Mouse (Mus musculus) liver, embryonic 14.5 days (tissue): ENCODE data around the gene Psmd9. TPM values are rescaled to one million over a fixed set of nuclear protein-coding genes. Genes with fewer than 3 reads are reported as not detected.

Source experiments
- ATAC-seq: fragments of 200-750 bp; cut with Nextera tagmentation; 2 replicates; pipeline ENCODE4 v1.8.0; 2017; ENCODE audit warnings: moderate number of reproducible peaks, mild to moderate bottlenecking, moderate library complexity; ENCODE audit not compliant: insufficient read depth
- DNase-seq, 3 experiments: peaks; one replicate each; pipeline ENCODE4 v3.0.0-alpha.2; 2012 to 2013; ENCODE audit warnings: low read depth in 3 of 3, low spot score in 3 of 3
- H3K27ac ChIP-seq: fragments of 300-500 bp; sonication (generic); 2 replicates; pipeline ENCODE4 v1.5.1; 2014; ENCODE audit warnings: moderate library complexity, mild to moderate bottlenecking, control low read depth, inconsistent platforms
- H3K27me3 ChIP-seq: fragments of 300-500 bp; sonication (generic); 2 replicates; pipeline ENCODE4 v1.6.1; 2014; ENCODE audit warnings: mild to moderate bottlenecking, low read length, moderate library complexity; ENCODE audit not compliant: control insufficient read depth, insufficient read depth
- H3K36me3 ChIP-seq: fragments of 300-500 bp; sonication (generic); replicated peaks from 2 replicates; pipeline ENCODE4 v1.6.1; 2014; ENCODE audit warnings: low read depth; ENCODE audit not compliant: control insufficient read depth, insufficient read depth
- H3K4me1 ChIP-seq, 2 experiments: fragments of 200-500 bp in 1 of 2; fragments of 300-500 bp in 1 of 2; sonication (generic) in 1 of 2; replicated peaks; 2 replicates each; pipeline ENCODE4 v1.6.1; 2012 to 2014; ENCODE audit warnings: antibody characterized with exemption in 1 of 2, inconsistent platforms in 1 of 2, low read length in 1 of 2; ENCODE audit not compliant: control insufficient read depth in 2 of 2, insufficient read depth in 2 of 2
- H3K4me2 ChIP-seq: fragments of 300-500 bp; sonication (generic); 2 replicates; pipeline ENCODE4 v1.6.1; 2014; ENCODE audit warnings: low read depth, mild to moderate bottlenecking, control low read depth, moderate library complexity
- H3K4me3 ChIP-seq, 2 experiments: fragments of 200-500 bp in 1 of 2; fragments of 300-500 bp in 1 of 2; sonication (generic) in 1 of 2; 2 replicates each; pipeline ENCODE4 v1.5.1; 2012 to 2014; ENCODE audit warnings: low read depth in 2 of 2, low read length in 2 of 2, mild to moderate bottlenecking in 2 of 2, control low read depth in 1 of 2, inconsistent platforms in 1 of 2, moderate library complexity in 1 of 2; ENCODE audit not compliant: insufficient read depth in 1 of 2
- H3K9ac ChIP-seq: fragments of 300-500 bp; sonication (generic); replicated peaks from 2 replicates; pipeline ENCODE4 v1.6.1; 2014; ENCODE audit warnings: mild to moderate bottlenecking, control low read depth, moderate library complexity
- H3K9me3 ChIP-seq: fragments of 300-500 bp; sonication (generic); 2 replicates; pipeline ENCODE4 v1.6.1; 2016; ENCODE audit warnings: low read length, mixed read lengths; ENCODE audit not compliant: control insufficient read depth
- CTCF ChIP-seq: IDR thresholded peaks from 2 replicates; pipeline ENCODE4 v1.5.1; 2016; ENCODE audit warnings: antibody characterized with exemption, low read depth, control low read depth
- EP300 ChIP-seq: IDR thresholded peaks from 2 replicates; pipeline ENCODE4 v1.6.1; 2016; ENCODE audit warnings: antibody characterized with exemption, low read depth
- WGBS: fragments of 180-500 bp; shearing (Covaris S2); extraction: QIAGEN DNeasy Blood & Tissue Kit; methylation state at CpG from one replicate; pipeline ENCODE4 v1.1.7; 2014; ENCODE audit not compliant: insufficient replicate concordance; 5-methylcytosine and 5-hydroxymethylcytosine counted together
- polyA plus RNA-seq, 2 experiments: library from polyadenylated mRNA; depleted of rRNA in 1 of 2; stranded (reverse) in 1 of 2; unstranded in 1 of 2; fragments of >200 nt; fragmentation: Nextera tagmentation in 1 of 2; extraction: Ambion mirVana in 1 of 2; gene quantifications; 2 replicates each; pipeline versions ENCODE4 v1.2.1 to v1.2.3; 2012 to 2014

The Psmd9 gene
- polyA plus RNA-seq, 2 experiments: 26.6 to 51.4 TPM

DNA sequence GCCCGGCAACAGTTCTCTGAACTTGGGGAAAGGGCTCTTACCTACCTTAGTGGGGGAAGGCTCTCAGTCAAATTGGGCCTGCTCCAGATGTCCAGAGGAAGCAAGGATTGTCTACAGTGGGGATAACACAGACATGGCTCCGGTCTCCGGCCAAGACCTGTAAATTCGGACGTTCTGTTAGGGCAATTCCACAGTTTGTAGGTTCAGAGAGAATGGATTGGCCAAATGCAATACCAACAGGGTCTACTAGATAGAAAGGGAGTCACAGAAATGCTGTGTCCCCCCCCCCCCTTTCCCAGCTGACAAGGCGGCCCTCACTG lies 31.3 kb upstream of the Psmd9 start:
- Histone ChIP-seq H3K4me3 (peak overlapping the region; percentile 74 to 79), H3K4me2 (peak overlapping the region; percentile 100), H3K36me3 (peaks cover 14% of the 10 kb centered on the region), H3K4me1 (peaks cover 32 to 40% of the 10 kb centered on the region in 2 experiments), H3K27me3 (no peaks in the 10 kb centered on the region), H3K9me3 (no peaks in the 10 kb centered on the region), H3K9ac (peak overlapping the region; percentile 99), H3K27ac (peak overlapping the region; percentile 98)
- ATAC-seq: no peak
- 6% methylated on average over 6 of the region's 6 CpGs for WGBS
- DNase-seq: no peak
- 0 out of 2 replicates have a peak, but pooled peaks have one; percentile 2 for TF ChIP-seq EP300
- TF ChIP-seq CTCF: no peak

DNA sequence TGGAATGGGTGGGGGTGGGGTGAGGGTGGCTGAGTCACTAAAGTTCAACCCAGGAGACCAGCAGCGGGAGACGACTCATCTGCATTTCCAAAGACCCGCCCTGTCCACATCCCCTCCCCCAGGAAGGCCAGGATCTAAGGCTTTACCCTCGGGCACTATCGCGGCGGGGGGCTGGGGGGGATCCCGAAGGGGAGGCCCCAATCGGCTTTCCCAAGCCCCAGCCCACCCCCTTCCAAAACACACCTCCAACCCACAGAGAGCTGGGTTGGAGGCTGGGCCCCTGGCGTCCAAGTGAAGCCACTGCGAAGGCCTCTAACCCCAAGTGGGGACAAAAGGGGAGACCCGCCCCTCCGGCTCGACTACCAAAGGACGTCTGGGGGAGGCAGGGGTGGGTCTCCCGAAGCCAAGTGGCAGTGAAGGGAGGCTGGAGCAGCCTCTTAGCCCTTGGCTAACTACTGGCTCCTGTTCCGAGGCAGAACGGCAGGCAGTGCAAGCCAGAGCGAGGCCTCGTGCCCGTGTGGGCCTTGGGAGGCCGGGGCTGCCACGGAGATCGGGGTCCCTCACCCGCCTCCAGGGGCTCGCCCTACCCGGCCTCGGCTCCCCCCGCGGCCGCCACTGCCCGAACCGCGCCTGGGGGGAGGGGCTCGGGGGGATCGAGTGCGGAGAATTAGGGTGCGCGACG lies 30.8 kb upstream of the Psmd9 start:
- TF ChIP-seq EP300: no peak
- peak; percentile 48 for TF ChIP-seq CTCF
- WGBS: 1% methylated on average over 40 of the region's 40 CpGs
- Histone ChIP-seq H3K4me3 (peak overlapping the region; percentile 74 to 79), H3K27ac (peak overlapping the region; percentile 98), H3K9ac (peak overlapping the region; percentile 99), H3K4me2 (peak overlapping the region; percentile 100), H3K9me3 (no peaks in the 10 kb centered on the region), H3K36me3 (peaks cover 14% of the 10 kb centered on the region), H3K27me3 (no peaks in the 10 kb centered on the region), H3K4me1 (peaks cover 28 to 36% of the 10 kb centered on the region in 2 experiments)
- ATAC-seq (peak; percentile 45), DNase-seq (peak in 1 of 3 experiments; percentile 62)

DNA sequence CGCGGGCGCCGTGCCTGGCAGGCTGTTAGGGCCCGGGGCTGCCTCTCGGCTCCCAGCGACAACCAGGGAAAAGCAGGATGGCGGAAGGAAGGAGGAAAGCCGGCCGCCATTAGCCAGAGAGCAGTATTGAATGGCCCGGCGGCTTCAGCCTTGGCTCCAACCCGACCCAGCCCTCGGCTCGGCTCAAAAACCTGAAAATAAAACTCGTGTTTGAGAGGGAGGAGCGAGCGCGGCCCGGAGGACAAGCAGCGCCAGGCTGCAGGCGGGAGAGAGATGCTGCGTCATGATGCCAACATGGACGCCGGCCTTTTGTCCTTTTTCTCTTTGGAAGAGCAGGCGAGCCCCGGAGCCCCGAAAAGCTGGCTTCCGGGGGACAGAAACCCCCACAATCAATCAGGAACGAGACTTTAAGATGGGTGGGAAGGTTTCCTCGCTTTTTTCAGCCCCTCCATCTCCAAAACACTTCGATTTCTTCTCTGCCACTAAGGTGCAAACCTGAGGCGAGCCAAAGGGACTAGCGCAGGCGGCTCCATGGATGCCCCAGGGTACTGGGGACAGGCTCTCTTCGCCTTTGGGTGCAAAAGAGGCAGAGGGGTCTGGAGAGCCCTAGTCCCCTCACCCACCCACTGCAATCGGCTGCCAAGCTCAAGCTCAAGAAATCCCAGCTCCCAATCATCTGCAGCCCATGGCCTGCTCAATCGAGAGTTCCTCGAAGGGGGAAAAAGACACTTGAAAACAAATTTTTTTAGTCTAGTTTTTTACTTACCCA lies 30.1 kb upstream of the Psmd9 start:
- H3K27me3 ChIP-seq: no peaks in the 10 kb centered on the region
- no peaks in the 10 kb centered on the region for H3K9me3 ChIP-seq
- peak overlapping the region; percentile 74 to 79 for H3K4me3 ChIP-seq
- H3K9ac ChIP-seq: peak overlapping the region; percentile 99
- H3K27ac ChIP-seq: peak overlapping the region; percentile 98
- ATAC-seq: no peak
- DNase-seq: peak; percentile 79 to 81 (median 80)
- WGBS: 1% methylated on average over 39 of the region's 39 CpGs
- TF ChIP-seq CTCF (no peak), EP300 (peak; percentile 42)
- peaks cover 8% of the 10 kb centered on the region for H3K36me3 ChIP-seq
- H3K4me2 ChIP-seq: peak overlapping the region; percentile 100
- H3K4me1 ChIP-seq: peaks cover 29 to 35% of the 10 kb centered on the region in 2 experiments

DNA sequence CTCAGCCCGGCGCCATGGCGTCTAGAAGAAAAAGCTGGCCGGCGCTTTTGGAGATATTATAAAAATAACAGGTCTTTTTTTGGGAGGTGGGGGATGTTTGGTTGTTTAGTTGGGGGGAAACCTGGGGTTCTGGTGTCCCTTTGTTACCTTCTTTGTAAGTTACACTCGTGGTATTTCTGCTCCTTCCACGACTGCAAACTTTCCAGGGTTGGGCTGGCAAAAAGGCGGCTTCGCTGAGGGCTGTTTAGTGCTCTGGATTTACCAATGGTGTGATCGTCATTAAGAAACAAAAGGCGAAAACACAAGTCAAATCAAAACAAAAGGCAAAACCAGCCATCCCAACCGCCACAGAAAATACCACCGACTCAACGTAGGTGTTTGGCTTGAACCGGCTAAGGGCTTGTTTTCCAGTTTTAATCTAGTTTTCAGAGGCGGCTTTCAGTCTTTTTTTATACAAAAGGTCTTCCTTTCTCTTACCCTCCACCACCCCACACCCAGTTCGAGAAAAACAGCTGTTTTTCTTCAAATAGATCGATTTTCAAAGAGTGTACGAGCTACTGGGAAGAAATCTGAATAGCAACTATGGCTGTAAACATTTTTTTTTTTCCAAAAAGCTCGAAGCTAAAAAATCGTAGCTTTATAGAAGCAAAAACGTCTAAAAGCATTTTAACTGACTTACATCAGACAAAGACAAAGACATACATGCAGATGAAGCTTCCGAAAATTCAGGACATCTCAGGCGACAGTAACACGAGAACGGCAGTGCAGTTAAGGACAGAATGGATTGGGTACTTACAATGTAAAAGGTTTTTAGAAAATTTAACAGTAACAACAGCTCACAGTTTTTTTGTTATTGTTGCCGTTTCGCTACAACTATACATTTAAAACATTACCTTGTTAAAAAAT lies 29.2 kb upstream of the Psmd9 start:
- Histone ChIP-seq H3K36me3 (peaks cover under 1% of the 10 kb centered on the region; the same call in 1 of the 2 replicates), H3K27me3 (no peaks in the 10 kb centered on the region), H3K4me2 (peak overlapping the region; percentile 100), H3K4me1 (peaks cover 29 to 34% of the 10 kb centered on the region in 2 experiments), H3K27ac (peak overlapping the region; percentile 98), H3K9ac (peak overlapping the region; percentile 99), H3K4me3 (peak overlapping the region; percentile 74 to 79), H3K9me3 (no peaks in the 10 kb centered on the region)
- no peak for DNase-seq
- TF ChIP-seq CTCF: no peak
- no peak for TF ChIP-seq EP300
- ATAC-seq: no peak
- WGBS: 2% methylated on average over 28 of the region's 28 CpGs
